Mouse (Mus musculus) cerebral cortex, adult 2 months (tissue): ENCODE data around the gene Klhdc9.

Experiments
- WGBS: fragments of 180-500 bp; shearing (Covaris S2); methylation state at CpG from one replicate; pipeline ENCODE4 v1.1.7; 2018; 5-methylcytosine and 5-hydroxymethylcytosine counted together

Klhdc9 gene

GRCm38 (mm10) chr1:171356814-171357213, 3.8 kb downstream of the Klhdc9 start:
- 94% methylated on average over 2 of the region's 2 CpGs for WGBS

- WGBS = 80% methylated on average over 5 of the region's 5 CpGs
Observed at GRCm38 (mm10) chr1:171355812-171356340, 4.7 kb downstream of the Klhdc9 start.

DNA sequence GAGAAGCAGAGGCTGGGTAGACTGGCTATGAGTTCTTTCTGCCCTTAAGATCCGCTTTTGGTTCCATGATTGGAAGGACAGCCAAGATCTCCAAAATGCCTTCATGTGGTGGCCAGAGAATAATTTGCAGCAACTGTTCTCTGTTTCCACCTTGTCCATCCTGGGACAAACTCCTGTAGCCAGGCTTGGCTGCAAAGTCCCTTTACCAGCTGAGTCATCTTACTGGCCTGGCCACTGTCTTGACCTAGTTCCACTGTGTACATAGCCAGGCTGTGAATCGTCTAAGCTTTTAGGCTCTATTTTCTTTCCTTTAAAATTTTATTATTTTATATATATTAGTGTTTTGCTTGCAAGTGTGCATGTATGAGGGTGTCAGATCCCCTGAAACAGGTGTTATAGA, 11.4 kb downstream of the Klhdc9 start:
- 62% methylated on average over 2 of the region's 2 CpGs for WGBS

- 63% methylated on average over 3 of the region's 3 CpGs for WGBS
Observed at GRCm38 (mm10) chr1:171348665-171349064, 11.9 kb downstream of the Klhdc9 start.

GRCm38 (mm10) chr1:171346095-171346450, 14.5 kb downstream of the Klhdc9 start:
- under 1% methylated on average over 14 of the region's 14 CpGs for WGBS

GRCm38 (mm10) chr1:171345225-171346094, 15.1 kb downstream of the Klhdc9 start, which contains the start of the genes Nit1 and Pfdn2:
Nit1 (minus strand) TSS chr1:171345646.
Pfdn2 (plus strand) TSS chr1:171345670.
- whole genome bisulfite sequencing = under 1% methylated on average over 53 of the region's 53 CpGs

GRCm38 (mm10) chr1:171344715-171345114, 15.9 kb downstream of the Klhdc9 start:
- WGBS = 64% methylated on average over 9 of the region's 9 CpGs

GRCm38 (mm10) chr1:171343922-171344677, 16.5 kb downstream of the Klhdc9 start:
- WGBS = 54% methylated on average over 9 of the region's 9 CpGs

DNA sequence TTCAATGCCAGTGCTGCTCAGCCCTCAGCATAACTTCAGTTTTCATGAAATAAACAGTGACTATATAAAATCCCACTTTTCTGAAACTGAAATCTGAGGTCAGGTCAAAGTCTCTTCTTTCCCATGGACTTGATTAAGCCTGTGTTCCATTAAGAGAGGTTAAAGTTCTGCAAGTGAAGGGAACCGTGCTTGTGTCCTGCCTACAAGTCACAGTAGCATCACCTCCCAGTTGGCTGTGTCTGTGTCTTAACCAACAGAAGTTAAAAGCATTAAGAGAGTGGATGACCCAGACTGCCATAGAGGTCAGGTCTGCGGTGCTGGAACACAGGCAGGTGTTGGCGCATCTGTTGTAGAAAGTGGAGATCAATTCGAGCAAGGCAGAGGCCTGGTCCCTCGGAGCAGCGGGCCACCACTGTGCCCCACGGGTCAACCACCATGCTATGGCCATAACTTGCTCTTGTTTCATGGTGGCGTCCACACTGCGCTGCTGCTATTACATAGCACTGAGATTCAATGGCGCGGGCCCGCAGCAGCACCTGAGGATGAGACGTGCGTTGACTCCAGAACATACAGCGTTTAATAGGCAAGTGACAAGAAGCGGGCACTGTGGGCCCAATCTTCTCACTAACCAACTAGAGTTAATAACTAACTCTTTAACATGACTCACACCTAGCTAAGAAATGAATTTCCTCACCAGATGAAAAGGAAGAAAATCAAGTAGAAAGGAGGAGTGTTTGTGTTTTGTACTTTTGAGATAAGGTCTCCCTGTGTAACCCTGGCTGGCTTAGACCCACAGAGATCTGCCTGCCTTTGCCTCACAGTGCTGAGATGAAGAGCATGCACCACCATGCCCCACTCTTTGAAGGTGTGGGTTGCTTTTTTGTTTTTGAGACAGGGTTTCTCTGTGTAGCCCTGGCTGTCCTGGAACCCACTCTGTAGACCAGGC, 18.1 kb downstream of the Klhdc9 start:
- 95% methylated on average over 16 of the region's 16 CpGs for WGBS

DNA sequence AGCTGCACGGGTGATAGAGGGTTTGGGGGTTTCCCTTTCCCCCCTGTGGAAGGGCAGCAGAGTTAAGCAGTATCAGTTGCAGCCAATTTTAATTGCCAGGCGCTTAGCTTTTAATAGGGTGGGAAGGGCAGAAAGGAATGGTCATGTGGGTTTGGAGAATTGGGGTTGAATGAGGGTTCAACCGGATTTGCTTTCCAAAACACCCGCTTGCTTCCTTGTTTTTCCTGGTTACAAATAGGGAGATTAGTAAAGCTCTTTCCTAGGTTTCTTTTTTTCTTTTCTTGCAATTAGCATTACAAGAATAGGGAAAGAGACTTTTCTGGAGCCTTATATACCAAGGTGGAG, 30.4 kb downstream of the Klhdc9 start:
- whole genome bisulfite sequencing = 2% methylated on average over 4 of the region's 4 CpGs

DNA sequence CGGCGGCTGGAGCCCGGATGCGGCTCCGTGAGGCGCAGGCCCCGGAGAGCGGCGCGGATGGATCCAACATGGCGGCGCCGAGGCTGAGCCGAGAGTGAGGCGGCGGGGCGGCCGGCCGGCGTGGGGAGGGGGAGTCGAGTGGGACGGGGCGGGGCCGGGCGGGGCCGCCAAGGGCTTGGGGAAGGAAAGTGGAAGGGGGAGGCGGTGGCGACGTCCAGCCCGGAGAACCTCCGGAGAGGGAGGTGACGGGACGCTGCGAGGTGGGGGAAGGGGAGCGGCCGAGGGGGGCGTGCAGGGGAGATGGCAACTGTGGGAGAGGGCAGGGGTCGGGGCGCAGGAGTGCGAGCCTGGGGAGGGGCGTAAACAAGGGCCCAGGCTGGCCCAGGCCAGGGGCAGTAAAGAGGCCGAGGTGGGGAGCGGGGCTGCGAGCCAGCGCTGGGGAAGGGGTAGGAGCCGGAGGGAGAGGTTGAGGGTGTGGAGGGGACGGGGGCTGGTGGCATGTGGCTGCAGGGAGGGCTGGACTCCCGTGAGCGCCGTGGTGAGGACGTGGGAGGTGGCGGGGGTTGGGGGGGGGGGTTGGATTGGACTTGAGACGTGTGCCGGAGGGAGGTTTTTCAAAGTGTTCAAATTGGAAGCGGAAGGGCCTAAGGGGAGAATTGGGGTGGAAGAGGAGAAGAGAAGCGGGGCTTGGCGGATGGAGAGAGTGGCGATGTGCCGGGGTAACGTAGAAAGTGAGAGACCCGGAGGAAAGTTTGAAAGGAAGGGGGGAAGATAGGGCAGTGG, 31.0 kb downstream of the Klhdc9 start:
- WGBS = 1% methylated on average over 58 of the region's 61 CpGs

DNA sequence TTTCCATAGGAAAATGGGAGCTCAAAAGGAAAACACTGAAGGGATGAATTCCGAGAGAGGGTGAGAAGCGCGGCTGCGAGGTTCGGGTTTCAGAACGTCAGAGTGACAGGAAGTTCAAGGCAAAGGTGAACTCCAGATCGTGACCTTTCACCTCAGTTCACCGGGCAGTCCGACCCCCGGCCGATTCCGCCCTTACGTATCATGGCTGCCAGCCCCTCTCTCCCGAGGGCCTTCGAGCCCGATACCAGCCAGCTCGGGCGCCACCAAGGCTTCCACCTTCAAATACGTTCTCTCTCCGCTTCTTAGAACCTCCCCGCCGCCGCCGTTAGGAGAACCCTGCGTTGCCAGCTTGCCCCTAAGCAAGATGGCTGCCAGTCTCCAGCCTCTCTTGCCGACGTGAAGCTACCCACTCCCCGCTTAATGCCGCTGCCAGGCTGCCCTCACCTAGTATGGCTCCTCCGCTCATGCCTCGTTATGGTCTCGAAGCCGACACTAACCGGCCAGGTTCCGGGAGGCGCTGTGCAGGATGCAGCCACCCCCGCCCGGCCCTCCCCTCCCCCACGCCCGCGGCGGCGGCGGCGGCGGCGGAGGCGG, 31.7 kb downstream of the Klhdc9 start, which contains the start of gene Dedd:
Gene Dedd (plus strand): TSS at position 307 of the 594 bp plus-strand sequence.
- under 1% methylated on average over 39 of the region's 48 CpGs for WGBS

GRCm38 (mm10) chr1:171328244-171328643, 32.4 kb downstream of the Klhdc9 start:
- 12% methylated on average over 9 of the region's 9 CpGs for WGBS

DNA sequence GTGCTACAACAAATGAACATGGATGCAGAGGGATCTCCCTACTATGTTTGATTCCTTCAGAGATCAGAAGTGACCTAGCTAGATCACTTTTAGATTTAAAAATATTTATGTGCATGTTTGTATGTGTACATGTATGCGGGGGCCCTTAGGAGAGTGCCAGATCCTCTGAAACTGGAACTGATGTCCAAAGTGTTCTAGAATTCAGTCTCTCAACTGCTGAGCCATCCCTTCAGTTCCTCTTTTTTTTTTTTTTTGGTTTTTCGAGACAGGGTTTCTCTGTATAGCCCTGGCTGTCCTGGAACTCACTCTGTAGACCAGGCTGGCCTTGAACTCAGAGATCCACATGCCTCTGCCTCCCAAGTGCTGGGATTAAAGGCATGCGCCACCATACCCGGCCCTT, 34.0 kb downstream of the Klhdc9 start:
- 68% methylated on average over 4 of the region's 4 CpGs for WGBS

DNA sequence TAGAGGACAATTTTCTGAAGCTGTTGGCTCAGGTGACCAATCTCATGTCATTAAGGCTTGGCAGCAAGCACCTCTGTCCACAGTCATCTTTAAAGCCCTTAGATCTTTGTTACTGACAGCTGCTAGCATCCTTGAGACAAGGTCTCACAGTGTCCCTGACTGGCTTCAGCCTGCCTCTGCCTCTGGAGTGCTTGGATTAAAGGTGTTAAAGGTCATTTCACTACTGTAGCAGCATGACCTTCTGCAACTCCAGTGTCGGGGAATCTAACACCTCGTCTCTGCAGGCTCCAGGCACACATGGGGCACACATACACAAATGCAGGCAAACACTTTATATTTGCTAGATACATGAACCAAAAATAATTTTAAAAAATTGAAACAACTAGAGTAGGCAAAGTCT, 35.0 kb downstream of the Klhdc9 start:
- 86% methylated on average over 2 of the region's 2 CpGs for WGBS

GRCm38 (mm10) chr1:171322012-171322411, 38.6 kb downstream of the Klhdc9 start:
- WGBS = 88% methylated on average over 1 of the region's 1 CpGs

DNA sequence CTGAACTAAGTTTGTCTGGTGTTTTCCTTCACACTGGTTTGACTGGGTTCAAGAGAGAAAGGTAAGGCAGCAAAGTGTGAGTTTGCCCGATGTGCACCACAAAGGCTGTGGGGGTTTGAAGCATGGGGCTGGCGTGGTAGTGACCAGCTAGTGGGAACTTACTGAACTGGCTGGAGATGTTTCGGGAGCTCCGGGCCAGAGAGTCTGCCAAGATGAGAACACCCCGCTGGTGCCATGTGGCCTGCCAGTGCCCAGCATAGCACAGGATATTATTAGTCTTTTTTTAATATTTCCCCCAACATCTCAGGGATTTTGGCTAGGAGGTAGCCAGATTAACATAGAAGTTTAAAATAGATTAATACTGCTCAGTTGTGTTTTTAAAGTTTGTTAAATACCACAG, 40.4 kb downstream of the Klhdc9 start:
- 28% methylated on average over 5 of the region's 5 CpGs for WGBS

- WGBS = 30% methylated on average over 7 of the region's 7 CpGs
Observed at GRCm38 (mm10) chr1:171319748-171320147, 40.9 kb downstream of the Klhdc9 start.

- 42% methylated on average over 2 of the region's 2 CpGs for WGBS
Observed at GRCm38 (mm10) chr1:171309321-171309720, 51.3 kb downstream of the Klhdc9 start.
